Mouse (Mus musculus) CD8-positive naive resting alpha-beta T cell, adult 57 days (primary cell): ENCODE results near the gene Bri3bp. TPM values are rescaled to one million over a fixed set of nuclear protein-coding genes. Genes with fewer than 3 reads are reported as not detected.

Experiments
- total RNA-seq: library from RNA; stranded (reverse); gene quantifications from one replicate; pipeline ENCODE4 v1.2.4, GENCODE M21; 2023

Gene Bri3bp
- 17.3 TPM for total RNA-seq

GRCm38 (mm10) chr5:125441234-125442114 is at the start of gene Bri3bp:
Bri3bp (plus strand) TSS chr5:125441568.

GRCm38 (mm10) chr5:125433793-125434337 is 7.5 kb upstream of the Bri3bp start, which contains the start of gene Dhx37:
Dhx37 (minus strand) TSS chr5:125434121.

GRCm38 (mm10) chr5:125475601-125476285 is 34.4 kb downstream of the Bri3bp start, which contains the start of gene Aacs:
Aacs (plus strand) TSS chr5:125475814.

Other genes with a start within 250 kb of the Bri3bp start
- gene Scarb1, start 100.5 kb upstream of the Bri3bp start, total RNA-seq, result 15.3 TPM
- not detected for gene Gm10382, start 52.2 kb upstream of the Bri3bp start, total RNA-seq
- gene Ubc, start 51.4 kb upstream of the Bri3bp start, total RNA-seq, result 1,416 TPM
- 21.2 TPM for gene Dhx37, start 7.4 kb upstream of the Bri3bp start, total RNA-seq
- gene Aacs, start 34.2 kb downstream of the Bri3bp start, total RNA-seq, result 17.8 TPM
- not detected for gene Tmem132b, start 90.2 kb downstream of the Bri3bp start, total RNA-seq